Mouse (Mus musculus) retina, adult 2 months (tissue): Measurements from ENCODE around the gene Iqcf6.

Source experiments
- DNase-seq: peaks from one replicate; pipeline ENCODE4 v3.0.0-alpha.2; 2012; ENCODE audit warnings: low read depth, low spot score

The Iqcf6 gene

GRCm38 (mm10) chr9:106656820-106657219 lies 30.4 kb downstream of the Iqcf6 start:
- DNase-seq: no peak

- DNase-seq: no peak
Measured at GRCm38 (mm10) chr9:106657592-106657991, 31.2 kb downstream of the Iqcf6 start.

- no peak for DNase-seq
Measured at GRCm38 (mm10) chr9:106659441-106659840, 33.1 kb downstream of the Iqcf6 start.

- no peak for DNase-seq
Measured at GRCm38 (mm10) chr9:106659935-106660334, 33.6 kb downstream of the Iqcf6 start.

- no peak for DNase-seq
Measured at GRCm38 (mm10) chr9:106663200-106663599, 36.8 kb downstream of the Iqcf6 start.

GRCm38 (mm10) chr9:106664433-106664832 lies 38.1 kb downstream of the Iqcf6 start:
- no peak for DNase-seq

GRCm38 (mm10) chr9:106664856-106665255 lies 38.5 kb downstream of the Iqcf6 start:
- no peak for DNase-seq

- no peak for DNase-seq
Measured at GRCm38 (mm10) chr9:106673860-106674259, 47.5 kb downstream of the Iqcf6 start.

GRCm38 (mm10) chr9:106675480-106675879 lies 49.1 kb downstream of the Iqcf6 start:
- peak; percentile 70 for DNase-seq

GRCm38 (mm10) chr9:106675965-106676364 lies 49.6 kb downstream of the Iqcf6 start:
- DNase-seq: no peak

GRCm38 (mm10) chr9:106676571-106676970 lies 50.2 kb downstream of the Iqcf6 start:
- no peak for DNase-seq
